Mouse (Mus musculus): ENCODE results near the gene Trcg1.

DNA sequence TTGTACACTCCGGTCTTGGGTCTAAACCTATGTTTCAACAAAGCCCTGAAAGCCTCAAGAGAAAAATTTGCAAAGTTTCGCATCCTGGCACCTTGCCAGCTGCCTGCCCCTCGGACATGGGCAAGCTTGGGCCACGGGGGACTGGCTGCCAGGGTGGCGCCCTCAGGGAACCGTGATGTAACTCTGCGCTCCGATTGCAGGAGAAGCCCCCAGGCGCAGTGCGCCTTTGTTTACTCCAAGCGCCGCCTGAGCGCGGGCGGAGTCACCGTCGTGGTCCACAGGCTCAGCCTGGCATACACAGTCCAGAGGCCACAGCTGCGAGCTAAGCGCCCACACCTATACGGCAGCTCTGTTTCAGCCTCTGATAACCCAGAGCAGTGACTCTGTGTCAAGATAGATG lies 45.2 kb downstream of the Trcg1 start:
- TF ChIP-seq POLR2A (IDR thresholded peaks at IDR 0.05; ENCODE audit: insufficient read length, low read depth), result peak; percentile 60
- TF ChIP-seq TCF12 (IDR thresholded peaks at IDR 0.05; ENCODE audit: insufficient read depth, poor library complexity, severe bottlenecking), result no peak
- no peak for TF ChIP-seq USF1 (IDR thresholded peaks at IDR 0.05; ENCODE audit: low read depth)
- TF ChIP-seq MYOD1 (IDR thresholded peaks at IDR 0.05; ENCODE audit: control insufficient read depth in 1 of 3, insufficient read length in 2 of 3, low read depth in 2 of 3), result peak in 1 of 3 experiments; percentile 62
- TF ChIP-seq POLR2AphosphoS2 (IDR thresholded peaks at IDR 0.05; ENCODE audit: insufficient read length, low read depth), result no peak
- peak; percentile 32; the same call in 1 of the 2 replicates for TF ChIP-seq CEBPB (IDR thresholded peaks at IDR 0.05; ENCODE audit: insufficient read depth, poor library complexity, severe bottlenecking)
- TF ChIP-seq E2F4 (IDR thresholded peaks at IDR 0.05; ENCODE audit: insufficient read depth), result no peak

Measured in myocyte (in vitro differentiated cells).